Mouse (Mus musculus) megakaryocyte, embryonic 14.5 days (primary cell): ENCODE measurements at regions not wholly inside any gene's neighbourhood (a gene's known extent, or its start where the extent isn't known, plus 50 kb on each side); places are given as distances from the start of the nearest gene placed in this dataset.
"Not testable (repeated sequence)": the region's sequence is repeated elsewhere in the genome, so short reads cannot be mapped to it uniquely, and the experiment has no call there.

ENCODE experiments used
- H3K27me3 ChIP-seq: replicated peaks from 2 replicates; pipeline ENCODE3; 2012; ENCODE audit warnings: inconsistent platforms
- H3K36me3 ChIP-seq: replicated peaks from 2 replicates; pipeline ENCODE3; 2012; ENCODE audit warnings: low read length, inconsistent platforms, mixed read lengths
- H3K4me1 ChIP-seq: 2 replicates; pipeline ENCODE4 v1.6.1; 2012; ENCODE audit warnings: inconsistent platforms
- H3K4me3 ChIP-seq: replicated peaks from 2 replicates; pipeline ENCODE3; 2012; ENCODE audit warnings: moderate library complexity, mild to moderate bottlenecking, inconsistent platforms
- H3K9me3 ChIP-seq: 2 replicates; pipeline ENCODE4 v1.6.1; 2012; ENCODE audit warnings: inconsistent platforms
- FLI1 ChIP-seq: IDR thresholded peaks from 2 replicates; pipeline ENCODE4 v1.6.1; 2012; ENCODE audit warnings: low read length, inconsistent platforms, mixed read lengths
- GATA1 ChIP-seq: IDR thresholded peaks from 3 replicates; pipeline ENCODE4 v1.6.1; 2012; ENCODE audit warnings: mixed read lengths, low read length, inconsistent platforms, borderline replicate concordance

DNA sequence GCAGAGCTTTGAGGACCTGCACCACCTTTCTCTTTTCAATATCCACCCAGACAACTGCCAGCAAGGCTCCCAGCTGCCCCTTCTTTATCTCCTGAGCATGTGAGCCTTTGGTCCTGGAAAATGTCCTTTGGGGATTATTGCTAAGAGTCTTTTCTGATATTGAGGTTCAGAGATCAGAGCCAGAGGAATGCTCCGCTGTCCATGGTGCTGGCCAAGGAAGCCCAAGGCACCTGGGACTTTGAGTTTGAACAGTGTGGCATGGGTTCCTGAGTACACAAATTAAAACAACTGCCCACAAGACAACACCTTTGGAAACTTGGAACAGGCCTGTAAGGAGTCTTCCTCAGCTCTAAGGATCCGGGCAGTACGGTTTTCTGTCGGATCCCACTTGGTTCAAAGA, 52.6 kb upstream of the Slc28a3 start:
- Histone ChIP-seq H3K36me3 (no peaks in the 10 kb centered on the region), H3K9me3 (peaks cover 41% of the 10 kb centered on the region), H3K4me3 (no peak overlapping the region), H3K4me1 (no peaks in the 10 kb centered on the region), H3K27me3 (no peaks in the 10 kb centered on the region)
- TF ChIP-seq GATA1, result no peak
- no peak for TF ChIP-seq FLI1

DNA sequence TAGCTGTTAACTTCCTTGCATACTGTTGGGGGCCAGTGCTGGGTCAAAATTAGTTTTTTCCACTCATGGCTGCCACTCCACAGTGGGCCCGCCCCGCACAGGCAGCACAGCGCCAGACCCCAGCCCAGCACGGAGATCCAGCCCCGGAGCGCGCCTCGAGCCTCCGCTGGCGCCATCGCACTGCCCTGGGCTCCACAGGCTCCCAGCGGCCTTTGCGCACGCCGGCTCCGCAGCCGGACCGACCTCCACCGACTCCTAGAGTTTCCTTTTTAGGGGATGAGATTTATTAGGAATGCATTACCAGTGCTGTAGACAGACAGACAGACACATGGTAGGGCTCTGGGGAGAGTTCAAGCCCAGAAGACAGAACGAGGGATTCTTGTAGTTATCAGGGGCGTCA, 58.0 kb upstream of the Slc28a3 start:
- no peaks in the 10 kb centered on the region for H3K4me1 ChIP-seq
- TF ChIP-seq GATA1 (no peak), FLI1 (no peak)

DNA sequence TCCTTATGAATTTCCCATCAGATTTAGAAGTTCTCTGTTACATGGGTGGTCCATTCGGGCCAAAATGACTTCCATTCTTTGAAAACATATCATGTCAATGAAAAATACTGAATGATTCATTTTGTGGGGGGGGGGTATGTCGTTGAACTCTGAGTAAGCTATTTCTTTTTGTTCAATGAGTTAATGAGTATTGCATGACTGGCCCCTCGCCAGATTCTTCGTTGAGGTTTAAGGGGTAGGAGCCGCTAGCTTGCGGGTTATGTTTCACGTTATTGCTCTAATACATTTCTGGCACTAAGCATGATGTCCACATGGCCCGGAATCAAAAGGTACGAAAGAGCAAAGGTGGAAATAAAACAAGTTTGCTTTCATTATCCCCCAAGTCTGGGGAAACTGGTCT, 59.5 kb upstream of the Slc28a3 start:
- H3K36me3 ChIP-seq, result no peaks in the 10 kb centered on the region
- TF ChIP-seq GATA1, result no peak

More for the DNA sequence above, 58.0 kb upstream of the Slc28a3 start:
- H3K27me3 ChIP-seq, result no peaks in the 10 kb centered on the region
- no peaks in the 10 kb centered on the region for H3K36me3 ChIP-seq
- peaks cover 37% of the 10 kb centered on the region for H3K9me3 ChIP-seq
- H3K4me3 ChIP-seq, result no peak overlapping the region

DNA sequence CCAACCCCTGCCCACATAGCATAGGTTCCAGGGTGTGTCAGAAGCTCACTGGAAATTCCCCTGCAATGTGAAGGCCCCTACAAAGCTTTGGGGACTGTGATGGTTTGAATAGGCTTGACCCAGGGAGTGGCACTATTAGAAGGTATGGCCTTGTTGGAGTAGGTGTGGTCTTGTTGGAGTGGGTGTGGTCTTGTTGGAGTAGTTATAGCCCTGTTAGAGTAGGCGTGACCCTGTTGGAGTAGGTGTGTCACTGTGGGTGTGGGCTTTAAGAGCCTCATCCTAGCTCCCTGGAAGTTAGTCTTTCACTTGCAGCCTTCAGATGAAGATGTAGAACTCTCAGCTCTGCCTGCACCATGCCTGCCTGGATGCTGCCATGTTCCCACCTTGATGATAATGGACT, 64.9 kb upstream of the Slc28a3 start:
- peaks cover 50% of the 10 kb centered on the region for H3K9me3 ChIP-seq
- not testable (repeated sequence) for H3K36me3 ChIP-seq, H3K4me3 ChIP-seq, H3K27me3 ChIP-seq, H3K4me1 ChIP-seq

More for the DNA sequence above, 59.5 kb upstream of the Slc28a3 start:
- Histone ChIP-seq H3K4me3 (no peak overlapping the region), H3K4me1 (no peaks in the 10 kb centered on the region), H3K9me3 (peaks cover 42% of the 10 kb centered on the region), H3K27me3 (no peaks in the 10 kb centered on the region)

DNA sequence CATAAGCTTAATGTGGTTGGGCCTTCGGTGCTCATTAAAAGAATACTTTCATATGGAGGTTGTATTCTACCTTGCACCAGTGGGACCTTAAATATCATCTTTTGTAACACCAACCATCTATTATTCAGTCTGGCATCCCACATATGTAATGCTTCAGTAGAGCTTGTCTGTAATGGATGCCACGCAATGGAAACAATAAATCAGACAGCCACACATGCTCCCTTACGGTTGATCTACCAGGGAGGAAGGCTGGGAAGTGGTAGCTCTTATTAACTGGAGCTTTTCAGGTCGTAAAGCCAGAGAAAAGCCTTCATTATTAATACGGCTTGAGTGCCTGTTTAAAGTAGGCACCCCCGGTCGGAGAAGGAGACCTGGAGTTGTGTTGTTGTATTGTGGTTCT, 66.8 kb upstream of the Slc28a3 start:
- H3K27me3 ChIP-seq, result no peaks in the 10 kb centered on the region
- peaks cover 45% of the 10 kb centered on the region for H3K9me3 ChIP-seq
- H3K36me3 ChIP-seq, result no peaks in the 10 kb centered on the region
- H3K4me1 ChIP-seq, result no peaks in the 10 kb centered on the region
- no peak overlapping the region for H3K4me3 ChIP-seq
- TF ChIP-seq GATA1 (no peak), FLI1 (no peak)

DNA sequence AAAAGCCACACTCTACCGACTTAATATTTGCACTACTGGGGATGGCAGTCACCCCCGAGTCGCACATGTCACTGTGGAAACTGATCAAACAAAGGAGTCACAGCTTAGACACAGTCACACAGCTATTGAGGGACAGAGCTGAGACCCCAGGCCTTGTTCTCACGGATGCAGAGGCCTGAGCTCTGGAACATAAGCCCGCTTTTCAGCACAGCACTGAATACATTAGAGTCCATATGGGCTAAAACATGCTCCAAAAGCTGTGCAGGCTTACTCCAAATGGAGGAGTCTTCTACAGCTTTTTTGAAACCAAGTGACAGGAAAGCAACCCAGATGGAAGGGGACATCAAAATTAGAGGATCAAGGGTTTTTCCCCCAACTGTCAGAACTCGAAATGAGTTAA, 69.0 kb upstream of the Slc28a3 start:
- TF ChIP-seq FLI1 (no peak), GATA1 (no peak)
- no peak overlapping the region for H3K4me3 ChIP-seq
- H3K27me3 ChIP-seq, result no peaks in the 10 kb centered on the region
- H3K36me3 ChIP-seq, result no peaks in the 10 kb centered on the region
- H3K4me1 ChIP-seq, result no peaks in the 10 kb centered on the region
- peaks cover 36% of the 10 kb centered on the region for H3K9me3 ChIP-seq

DNA sequence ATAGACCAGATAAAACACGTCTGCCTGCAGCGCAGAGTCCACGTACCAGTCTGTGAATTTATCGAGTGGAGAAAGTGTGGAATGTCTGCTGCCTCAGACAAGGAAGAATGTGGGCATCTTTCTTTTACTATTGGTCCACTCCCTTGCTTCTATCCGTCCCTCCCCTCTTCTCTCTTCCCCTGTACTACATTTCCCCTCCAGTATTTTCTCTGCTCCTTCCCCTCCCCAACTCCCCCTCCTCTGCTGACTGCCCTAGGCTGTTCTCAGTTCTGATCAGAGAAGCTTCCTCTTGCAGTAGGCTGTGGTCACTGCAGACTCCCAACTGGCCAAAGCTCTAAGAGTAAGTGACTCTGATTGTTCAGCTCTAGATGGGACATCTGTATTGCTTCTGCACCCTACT, 76.1 kb upstream of the Slc28a3 start:
- Histone ChIP-seq H3K36me3 (no peaks in the 10 kb centered on the region), H3K9me3 (peaks cover 18% of the 10 kb centered on the region), H3K4me1 (no peaks in the 10 kb centered on the region), H3K4me3 (no peak overlapping the region), H3K27me3 (no peaks in the 10 kb centered on the region)
- TF ChIP-seq FLI1, result no peak

DNA sequence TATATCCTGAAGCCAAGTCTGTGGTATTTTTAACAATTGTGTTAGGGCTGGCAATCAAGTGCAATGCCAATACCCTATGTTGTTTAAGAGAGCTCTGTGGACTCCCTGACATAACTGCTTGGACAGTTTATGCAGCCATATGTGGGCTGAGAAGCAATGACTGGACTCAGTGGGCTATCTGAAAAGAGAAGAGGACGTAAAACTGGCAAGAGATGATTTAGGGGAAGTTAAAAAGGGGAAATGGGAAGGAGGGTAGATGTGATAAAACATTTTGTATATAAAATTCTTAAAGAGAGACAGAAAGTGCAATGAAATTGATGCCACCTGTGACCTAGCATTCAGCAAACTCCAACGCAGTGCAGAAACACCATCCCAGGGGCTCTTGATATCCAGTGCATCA, 76.9 kb upstream of the Slc28a3 start:
- no peaks in the 10 kb centered on the region for H3K36me3 ChIP-seq
- H3K9me3 ChIP-seq, result peaks cover 20% of the 10 kb centered on the region
- no peaks in the 10 kb centered on the region for H3K4me1 ChIP-seq
- H3K4me3 ChIP-seq, result no peak overlapping the region
- no peaks in the 10 kb centered on the region for H3K27me3 ChIP-seq
- TF ChIP-seq FLI1 (no peak), GATA1 (no peak)

DNA sequence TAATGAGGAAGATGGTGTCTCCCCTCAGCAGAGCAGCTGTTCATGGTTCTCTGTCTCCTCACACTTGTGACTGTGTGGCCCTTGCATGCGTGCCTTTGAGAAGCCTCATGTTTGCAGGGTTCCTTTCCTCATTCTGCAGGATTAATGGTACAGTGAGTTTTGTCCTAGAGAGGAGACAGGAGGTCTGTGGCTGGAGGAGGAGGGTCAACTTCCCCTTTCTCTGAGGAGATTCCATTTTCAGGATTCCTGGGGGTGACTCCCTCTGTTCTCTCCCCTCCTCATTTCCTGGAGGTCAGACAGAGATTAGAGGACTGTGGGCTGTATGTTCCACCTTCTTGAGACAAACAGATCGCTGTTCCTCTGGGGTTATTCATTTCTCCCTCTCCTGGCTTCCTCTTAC, 77.6 kb upstream of the Slc28a3 start:
- H3K4me3 ChIP-seq, result no peak overlapping the region
- H3K36me3 ChIP-seq, result no peaks in the 10 kb centered on the region
- H3K9me3 ChIP-seq, result peaks cover 20% of the 10 kb centered on the region
- TF ChIP-seq GATA1 (no peak), FLI1 (no peak)
- H3K4me1 ChIP-seq, result no peaks in the 10 kb centered on the region
- no peaks in the 10 kb centered on the region for H3K27me3 ChIP-seq

DNA sequence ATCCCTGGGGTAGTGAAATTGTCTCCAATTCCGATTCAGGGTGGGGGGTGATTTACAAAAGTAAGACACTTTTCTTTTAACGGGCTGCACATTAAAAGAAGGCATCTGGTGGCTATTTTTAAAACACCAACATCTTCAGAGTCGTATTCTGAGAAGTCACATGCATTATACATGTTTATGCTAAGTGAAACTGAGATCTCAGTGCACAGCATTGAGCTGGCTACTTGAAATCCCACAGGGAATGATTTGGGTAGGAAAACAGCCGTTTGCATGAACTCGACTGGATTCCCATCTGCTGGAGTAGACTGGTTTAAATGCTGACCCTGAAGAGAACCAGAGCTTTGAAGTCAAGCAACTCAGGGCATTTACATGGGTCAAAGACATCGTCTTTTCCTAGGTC, 84.0 kb upstream of the Slc28a3 start:
- Histone ChIP-seq H3K27me3 (no peaks in the 10 kb centered on the region), H3K4me3 (no peak overlapping the region), H3K9me3 (peaks cover 54% of the 10 kb centered on the region), H3K36me3 (no peaks in the 10 kb centered on the region), H3K4me1 (no peaks in the 10 kb centered on the region)
- no peak for TF ChIP-seq GATA1

DNA sequence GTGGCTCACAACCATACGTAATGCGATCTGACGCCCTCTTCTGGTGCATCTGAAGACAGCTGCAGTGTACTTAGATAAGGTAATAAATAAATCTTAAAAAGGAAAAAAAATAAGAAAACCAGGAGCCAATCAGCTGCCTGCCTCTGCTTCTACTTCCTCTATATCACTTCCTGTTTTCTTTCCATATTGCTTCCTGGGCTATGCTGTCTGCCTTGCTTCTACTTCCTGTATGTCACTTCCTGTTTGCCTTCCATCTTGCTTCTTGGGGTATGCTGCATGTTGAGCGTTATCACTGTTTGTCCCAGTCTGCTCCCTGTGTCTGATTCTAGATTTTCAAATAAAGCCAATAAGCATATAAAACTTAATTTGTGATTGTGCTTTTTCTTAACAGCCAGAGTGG, 85.3 kb upstream of the Slc28a3 start:
- TF ChIP-seq GATA1 (no peak), FLI1 (no peak)
- peaks cover 54% of the 10 kb centered on the region for H3K9me3 ChIP-seq
- H3K4me3 ChIP-seq, result no peak overlapping the region
- H3K36me3 ChIP-seq, result no peaks in the 10 kb centered on the region
- H3K4me1 ChIP-seq, result no peaks in the 10 kb centered on the region
- no peaks in the 10 kb centered on the region for H3K27me3 ChIP-seq
